Mouse (Mus musculus) embryo, embryonic 9.5 days (tissue): ENCODE measurements around the gene Mgat4a.
"Not testable (repeated sequence)": the region's sequence is repeated elsewhere in the genome, so short reads cannot be mapped to it uniquely, and the experiment has no call there.

Experiments used
- DNase-seq: peaks from one replicate; pipeline ENCODE4 v3.0.0-alpha.2; 2017; ENCODE audit errors: extremely low spot score

Gene Mgat4a

GRCm38 (mm10) chr1:37532533-37532840 is 8.3 kb downstream of the Mgat4a start:
- no peak for DNase-seq

GRCm38 (mm10) chr1:37531654-37532532 is 8.9 kb downstream of the Mgat4a start:
- no peak for DNase-seq

GRCm38 (mm10) chr1:37530061-37530460 is 10.8 kb downstream of the Mgat4a start:
- no peak for DNase-seq

- no peak for DNase-seq
Observed at GRCm38 (mm10) chr1:37526257-37526656, 14.6 kb downstream of the Mgat4a start.

- DNase-seq = no peak
Observed at GRCm38 (mm10) chr1:37524669-37525068, 16.1 kb downstream of the Mgat4a start.

GRCm38 (mm10) chr1:37524122-37524521 is 16.7 kb downstream of the Mgat4a start:
- DNase-seq = not testable (repeated sequence)

GRCm38 (mm10) chr1:37523548-37523947 is 17.3 kb downstream of the Mgat4a start:
- DNase-seq = not testable (repeated sequence)

- no peak for DNase-seq
Observed at GRCm38 (mm10) chr1:37522101-37522500, 18.7 kb downstream of the Mgat4a start.

GRCm38 (mm10) chr1:37518791-37519190 is 22.0 kb downstream of the Mgat4a start:
- no peak for DNase-seq

- DNase-seq = no peak
Observed at GRCm38 (mm10) chr1:37518124-37518720, 22.6 kb downstream of the Mgat4a start.

GRCm38 (mm10) chr1:37512961-37513431 is 27.8 kb downstream of the Mgat4a start:
- no peak for DNase-seq

- DNase-seq = no peak
Observed at GRCm38 (mm10) chr1:37512109-37512640, 28.6 kb downstream of the Mgat4a start.

- no peak for DNase-seq
Observed at GRCm38 (mm10) chr1:37510193-37510592, 30.6 kb downstream of the Mgat4a start.

- no peak for DNase-seq
Observed at GRCm38 (mm10) chr1:37509437-37509836, 31.4 kb downstream of the Mgat4a start.

- no peak for DNase-seq
Observed at GRCm38 (mm10) chr1:37505348-37505730, 35.5 kb downstream of the Mgat4a start.

GRCm38 (mm10) chr1:37504716-37505347 is 36.0 kb downstream of the Mgat4a start:
- no peak for DNase-seq

- DNase-seq = no peak
Observed at GRCm38 (mm10) chr1:37503656-37504055, 37.2 kb downstream of the Mgat4a start.

GRCm38 (mm10) chr1:37502354-37502753 is 38.5 kb downstream of the Mgat4a start:
- no peak for DNase-seq

GRCm38 (mm10) chr1:37500723-37501122 is 40.1 kb downstream of the Mgat4a start:
- no peak for DNase-seq

GRCm38 (mm10) chr1:37499395-37499794 is 41.4 kb downstream of the Mgat4a start:
- not testable (repeated sequence) for DNase-seq

- peak; percentile 33 for DNase-seq
Observed at GRCm38 (mm10) chr1:37498911-37499310, 41.9 kb downstream of the Mgat4a start.

GRCm38 (mm10) chr1:37496591-37497280 is 44.1 kb downstream of the Mgat4a start:
- no peak for DNase-seq
